Mouse (Mus musculus) megakaryocyte, embryonic 14.5 days (primary cell): Measurements from ENCODE around the gene Slc25a13. TPM values are rescaled to one million over a fixed set of nuclear protein-coding genes. Genes with fewer than 3 reads are reported as not detected.
"Not testable (repeated sequence)": the region's sequence is repeated elsewhere in the genome, so short reads cannot be mapped to it uniquely, and the experiment has no call there.

Experiments
- H3K27me3 ChIP-seq: replicated peaks from 2 replicates; pipeline ENCODE3; 2012; ENCODE audit warnings: inconsistent platforms
- H3K36me3 ChIP-seq: replicated peaks from 2 replicates; pipeline ENCODE3; 2012; ENCODE audit warnings: low read length, inconsistent platforms, mixed read lengths
- H3K4me1 ChIP-seq: 2 replicates; pipeline ENCODE4 v1.6.1; 2012; ENCODE audit warnings: inconsistent platforms
- H3K4me3 ChIP-seq: replicated peaks from 2 replicates; pipeline ENCODE3; 2012; ENCODE audit warnings: moderate library complexity, mild to moderate bottlenecking, inconsistent platforms
- H3K9me3 ChIP-seq: 2 replicates; pipeline ENCODE4 v1.6.1; 2012; ENCODE audit warnings: inconsistent platforms
- FLI1 ChIP-seq: IDR thresholded peaks from 2 replicates; pipeline ENCODE4 v1.6.1; 2012; ENCODE audit warnings: low read length, inconsistent platforms, mixed read lengths
- GATA1 ChIP-seq: IDR thresholded peaks from 3 replicates; pipeline ENCODE4 v1.6.1; 2012; ENCODE audit warnings: mixed read lengths, low read length, inconsistent platforms, borderline replicate concordance
- polyA plus RNA-seq: library from polyadenylated mRNA; stranded (reverse); fragments of >175 nt; gene quantifications from 2 replicates; pipeline ENCODE4 v1.2.3, GENCODE M21; 2012; ENCODE audit warnings: low replicate concordance; ENCODE audit not compliant: insufficient read depth

Slc25a13 gene
- polyA plus RNA-seq, 1 experiment, result 0.17 TPM

GRCm38 (mm10) chr6:6193906-6194305 is 23.1 kb downstream of the Slc25a13 start:
- Histone ChIP-seq H3K27me3 (no peaks in the 10 kb centered on the region), H3K36me3 (peaks cover 2% of the 10 kb centered on the region), H3K4me3 (no peak overlapping the region), H3K9me3 (no peaks in the 10 kb centered on the region), H3K4me1 (peaks cover 4% of the 10 kb centered on the region)
- TF ChIP-seq GATA1 (no peak), FLI1 (no peak)

GRCm38 (mm10) chr6:6192413-6192812 is 24.6 kb downstream of the Slc25a13 start:
- Histone ChIP-seq H3K4me1 (peaks cover 5% of the 10 kb centered on the region), H3K27me3 (no peaks in the 10 kb centered on the region), H3K9me3 (no peaks in the 10 kb centered on the region), H3K4me3 (no peak overlapping the region), H3K36me3 (peaks cover 4% of the 10 kb centered on the region)
- no peak for TF ChIP-seq FLI1
- no peak for TF ChIP-seq GATA1

- peaks cover 5% of the 10 kb centered on the region for H3K4me1 ChIP-seq
- H3K9me3 ChIP-seq, result no peaks in the 10 kb centered on the region
- H3K4me3 ChIP-seq, result no peak overlapping the region
- H3K27me3 ChIP-seq, result no peaks in the 10 kb centered on the region
- H3K36me3 ChIP-seq, result peaks cover 4% of the 10 kb centered on the region
- TF ChIP-seq GATA1 (no peak), FLI1 (no peak)
Measured at GRCm38 (mm10) chr6:6191596-6192337, 25.2 kb downstream of the Slc25a13 start.

GRCm38 (mm10) chr6:6188970-6189369 is 28.0 kb downstream of the Slc25a13 start:
- H3K27me3 ChIP-seq, result no peaks in the 10 kb centered on the region
- H3K36me3 ChIP-seq, result peaks cover 4% of the 10 kb centered on the region
- H3K4me1 ChIP-seq, result peaks cover 5% of the 10 kb centered on the region
- TF ChIP-seq FLI1, result no peak
- no peak for TF ChIP-seq GATA1
- H3K9me3 ChIP-seq, result no peaks in the 10 kb centered on the region
- no peak overlapping the region for H3K4me3 ChIP-seq

GRCm38 (mm10) chr6:6186468-6186867 is 30.5 kb downstream of the Slc25a13 start:
- Histone ChIP-seq H3K9me3 (no peaks in the 10 kb centered on the region), H3K4me3 (peak overlapping the region; percentile 46), H3K4me1 (peaks cover 8% of the 10 kb centered on the region), H3K27me3 (no peaks in the 10 kb centered on the region), H3K36me3 (peaks cover 4% of the 10 kb centered on the region)
- no peak for TF ChIP-seq GATA1
- no peak for TF ChIP-seq FLI1

- Histone ChIP-seq H3K4me1 (peaks cover 8% of the 10 kb centered on the region), H3K4me3 (no peak overlapping the region), H3K36me3 (peaks cover 4% of the 10 kb centered on the region), H3K9me3 (no peaks in the 10 kb centered on the region), H3K27me3 (no peaks in the 10 kb centered on the region)
- TF ChIP-seq FLI1 (no peak), GATA1 (no peak)
Measured at GRCm38 (mm10) chr6:6185735-6186068, 31.3 kb downstream of the Slc25a13 start.

- Histone ChIP-seq H3K4me3 (no peak overlapping the region), H3K4me1 (peaks cover 8% of the 10 kb centered on the region), H3K27me3 (no peaks in the 10 kb centered on the region), H3K9me3 (no peaks in the 10 kb centered on the region), H3K36me3 (peaks cover 4% of the 10 kb centered on the region)
- no peak for TF ChIP-seq FLI1
- TF ChIP-seq GATA1, result no peak
Measured at GRCm38 (mm10) chr6:6184921-6185734, 31.8 kb downstream of the Slc25a13 start.

GRCm38 (mm10) chr6:6183601-6184000 is 33.4 kb downstream of the Slc25a13 start:
- Histone ChIP-seq H3K4me3 (no peak overlapping the region), H3K9me3 (no peaks in the 10 kb centered on the region), H3K36me3 (peaks cover 2% of the 10 kb centered on the region), H3K27me3 (no peaks in the 10 kb centered on the region), H3K4me1 (peaks cover 3% of the 10 kb centered on the region; the same call in 1 of the 2 replicates)
- TF ChIP-seq FLI1 (no peak), GATA1 (no peak)

GRCm38 (mm10) chr6:6182191-6182590 is 34.8 kb downstream of the Slc25a13 start:
- peaks cover 2% of the 10 kb centered on the region for H3K36me3 ChIP-seq

GRCm38 (mm10) chr6:6178341-6178740 is 38.6 kb downstream of the Slc25a13 start:
- peaks cover 11% of the 10 kb centered on the region for H3K4me1 ChIP-seq
- H3K4me3 ChIP-seq, H3K9me3 ChIP-seq, H3K36me3 ChIP-seq, H3K27me3 ChIP-seq: not testable (repeated sequence)

More at GRCm38 (mm10) chr6:6182191-6182590, 34.8 kb downstream of the Slc25a13 start:
- Histone ChIP-seq H3K9me3 (no peaks in the 10 kb centered on the region), H3K27me3 (no peaks in the 10 kb centered on the region), H3K4me3 (no peak overlapping the region), H3K4me1 (peaks cover 3% of the 10 kb centered on the region; the same call in 1 of the 2 replicates)
- TF ChIP-seq GATA1, result no peak
- TF ChIP-seq FLI1, result no peak
